Mouse (Mus musculus) kidney, adult 10 weeks (tissue): ENCODE data around the gene Ifi27. TPM values are rescaled to one million over a fixed set of nuclear protein-coding genes. Genes with fewer than 3 reads are reported as not detected.

ENCODE experiments used
- polyA plus RNA-seq: library from polyadenylated mRNA; stranded (reverse); fragments of 350-450 nt; fragmentation: Illumina TruSeq; extraction: RNeasy Lipid Tissue Mini Kit (QIAGEN cat#74804); gene quantifications from one replicate; pipeline ENCODE4 v1.2.3, GENCODE M21; 2014; ENCODE audit warnings: low read depth, low replicate concordance

Gene Ifi27
- polyA plus RNA-seq, result 32.7 TPM

DNA sequence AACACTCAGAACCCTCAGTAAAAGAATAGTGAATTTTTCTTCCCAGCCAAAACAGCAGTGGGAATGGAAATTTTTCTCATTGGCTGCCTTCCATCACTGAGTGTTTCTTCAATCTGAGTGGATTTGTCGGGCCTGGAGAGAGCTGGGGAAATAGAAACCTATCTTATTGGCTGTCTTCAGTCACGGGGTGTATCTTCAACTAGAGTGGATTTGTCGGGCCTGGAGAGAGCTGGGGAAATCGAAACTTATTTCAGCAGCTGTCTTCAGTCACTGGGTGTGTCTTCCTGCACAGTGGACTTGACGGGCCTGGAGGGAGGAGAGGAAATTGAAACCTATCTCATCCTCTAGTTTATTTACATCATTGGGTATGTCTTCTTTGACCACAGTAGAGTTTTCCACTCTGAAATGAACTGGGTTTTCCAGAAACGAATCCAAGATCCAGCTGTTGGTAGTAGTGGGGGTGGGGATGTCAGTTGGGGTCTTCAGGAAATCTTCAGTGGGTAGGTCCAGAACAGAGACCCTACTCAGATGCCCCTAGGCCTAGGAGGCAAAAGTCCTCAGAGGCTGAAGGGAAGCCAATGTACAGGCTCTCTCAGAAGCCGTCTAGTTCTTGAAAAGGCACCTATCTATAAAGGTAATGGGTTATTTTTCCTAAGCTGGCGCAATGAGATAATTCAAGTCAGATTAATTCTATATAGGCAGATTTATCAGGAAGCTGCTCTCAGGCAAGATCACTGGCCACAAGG lies at the start of gene Ifi27:
Gene Ifi27, plus strand, starts transcription at position 226 of the 746 bp plus-strand sequence.

GRCm38 (mm10) chr12:103388505-103389347 lies 45.3 kb upstream of the Ifi27 start, which contains the start of gene Otub2:
Gene Otub2, plus strand, starts transcription at chr12:103388682.

DNA sequence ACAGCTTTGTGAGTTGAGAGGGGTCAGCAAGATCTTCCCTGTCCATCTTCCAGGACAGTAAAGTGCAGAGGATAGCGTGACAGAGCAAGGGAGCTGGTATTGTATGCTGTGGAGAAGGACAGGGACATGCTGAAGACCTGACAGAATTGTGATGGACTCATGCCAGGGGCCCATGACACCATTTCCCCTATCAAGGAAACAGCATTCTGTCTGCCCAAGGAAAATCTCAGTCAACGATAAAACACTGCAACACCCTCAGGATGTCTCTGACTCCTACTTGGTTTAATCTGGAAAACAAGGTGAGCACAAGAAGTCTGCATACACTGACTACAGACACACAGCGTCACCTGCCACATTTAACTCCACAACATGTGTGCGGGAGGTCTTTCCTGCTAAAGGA lies 26.3 kb upstream of the Ifi27 start, which contains the start of gene 9330161L09Rik:
Gene 9330161L09Rik, minus strand, starts transcription at position 101 of the 400 bp plus-strand sequence.

GRCm38 (mm10) chr12:103425729-103426470 lies 8.1 kb upstream of the Ifi27 start, which contains the start of gene Ddx24:
Gene Ddx24, minus strand, starts transcription at chr12:103425830.

DNA sequence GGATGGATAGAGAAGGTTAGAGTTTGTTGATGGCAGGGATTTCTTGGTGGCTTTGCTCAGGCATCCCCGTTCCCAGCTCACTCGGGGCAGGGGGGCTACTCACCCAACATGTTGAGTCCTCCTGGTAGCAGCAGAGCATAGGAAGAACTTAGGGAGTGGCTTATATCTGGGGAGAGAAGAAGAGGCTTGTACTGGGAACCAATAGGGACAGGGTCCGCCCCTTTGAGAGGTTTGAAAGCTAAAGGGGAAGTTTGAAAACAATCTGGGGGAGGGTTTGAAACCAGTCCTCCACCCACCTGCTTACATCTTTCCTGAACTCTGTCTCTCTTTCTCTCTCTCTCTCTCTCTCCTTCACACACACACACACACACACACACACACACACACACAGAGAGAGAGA lies 9.5 kb downstream of the Ifi27 start, which contains the start of gene Ifi27l2a:
Gene Ifi27l2a, minus strand, starts transcription at position 157 of the 400 bp plus-strand sequence.

GRCm38 (mm10) chr12:103457140-103457539 lies 23.1 kb downstream of the Ifi27 start, which contains the start of gene Ifi27l2b:
Gene Ifi27l2b, minus strand, starts transcription at chr12:103457223.

Other genes starting within 250 kb of the Ifi27 start
- gene Prima1, start 192.1 kb upstream of the Ifi27 start, polyA plus RNA-seq, result not detected
- not detected for gene Fam181a, start 123.2 kb upstream of the Ifi27 start, polyA plus RNA-seq
- not detected for gene Asb2, start 78.2 kb upstream of the Ifi27 start, polyA plus RNA-seq
- gene Otub2, start 45.5 kb upstream of the Ifi27 start, polyA plus RNA-seq, result 2.4 TPM
- gene 9330161L09Rik, start 26.4 kb upstream of the Ifi27 start, polyA plus RNA-seq, result not detected
- gene Ddx24, start 8.4 kb upstream of the Ifi27 start, polyA plus RNA-seq, result 28.3 TPM
- 3.8 TPM for gene Ifi27l2a, start 9.5 kb downstream of the Ifi27 start, polyA plus RNA-seq
- gene Ifi27l2b, start 23.0 kb downstream of the Ifi27 start, polyA plus RNA-seq, result not detected
- 13.3 TPM for gene Ppp4r4, start 98.1 kb downstream of the Ifi27 start, polyA plus RNA-seq
- gene Serpina10, start 197.2 kb downstream of the Ifi27 start, polyA plus RNA-seq, result 1.1 TPM
- gene Serpina6, start 223.0 kb downstream of the Ifi27 start, polyA plus RNA-seq, result 6.3 TPM
- gene Serpina16, start 241.9 kb downstream of the Ifi27 start, polyA plus RNA-seq, result not detected